Mouse (Mus musculus): ENCODE results near the gene Tpcn1. TPM values are rescaled to one million over a fixed set of nuclear protein-coding genes. Genes with fewer than 3 reads are reported as not detected.

Tpcn1 gene
- total RNA-seq, 1 experiment, result 14.2 TPM

DNA sequence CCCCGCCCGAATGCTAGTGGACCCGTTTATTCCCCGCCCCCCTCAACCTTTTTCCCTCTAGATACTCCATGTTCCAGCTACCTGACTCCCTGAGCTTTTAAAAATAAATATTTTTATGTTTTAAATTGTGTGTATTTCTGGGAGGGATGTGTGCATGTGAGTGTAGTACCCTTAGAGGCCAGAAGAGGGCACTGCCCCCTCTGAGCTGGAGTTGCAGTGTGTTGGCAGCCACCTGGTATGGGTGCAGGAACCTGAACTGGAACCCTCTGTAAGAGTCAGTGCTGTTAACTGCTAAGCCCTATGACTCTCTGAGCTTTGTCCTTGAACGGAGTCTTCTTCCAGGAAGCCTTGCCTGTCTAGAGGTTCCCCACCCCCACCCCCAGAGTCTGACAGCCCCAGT, 43.4 kb upstream of the Tpcn1 start:
- peaks cover 12% of the 10 kb centered on the region for H3K36me3 ChIP-seq (ENCODE audit: control insufficient read depth, insufficient read depth, low read length, poor library complexity, severe bottlenecking)
- TF ChIP-seq ZNF384 (IDR thresholded peaks at IDR 0.05; ENCODE audit: low read depth, low read length) (no peak), ZC3H11A (IDR thresholded peaks at IDR 0.05; ENCODE audit: borderline replicate concordance, low read depth, low read length) (no peak), MAFK (IDR thresholded peaks at IDR 0.05; ENCODE audit: insufficient read depth, low read depth, low read length) (no peak), CHD2 (IDR thresholded peaks at IDR 0.05; ENCODE audit: low read depth, low read length) (no peak), HCFC1 (IDR thresholded peaks at IDR 0.05; ENCODE audit: borderline replicate concordance, insufficient read depth, low read length) (no peak)
- in situ Hi-C loops (cut with MboI; ENCODE audit: low sequenced_read_pairs in 2 of 2, unreplicated experiment in 2 of 2), result loop anchor here in 1 of 2 experiments (10.0 kb wide), 1 partner anchor 103 kb away; no protein-coding TSS in a partner anchor
- no peaks in the 10 kb centered on the region for H3K9me3 ChIP-seq (ENCODE audit: control insufficient read depth, insufficient read depth, low read depth, low read length)
- no peak overlapping the region for H3K4me3 ChIP-seq (ENCODE audit: insufficient read depth in 1 of 2, low read depth in 1 of 2, low read length in 2 of 2, poor library complexity in 1 of 2, severe bottlenecking in 1 of 2)
- no peak overlapping the region for H3K27ac ChIP-seq (ENCODE audit: insufficient read depth, low read depth, low read length, poor library complexity, severe bottlenecking)
- no peak overlapping the region for H3K9ac ChIP-seq (ENCODE audit: insufficient read depth, low read depth, low read length, poor library complexity, severe bottlenecking)
- no peak for DNase-seq (ENCODE audit: low read depth, low spot score)
- peaks cover 0 to 2% of the 10 kb centered on the region in 2 experiments; a peak in 2 of 4 replicates for H3K4me1 ChIP-seq (ENCODE audit: control insufficient read depth in 2 of 2, insufficient read depth in 2 of 2, low read length in 2 of 2, poor library complexity in 1 of 2)

DNA sequence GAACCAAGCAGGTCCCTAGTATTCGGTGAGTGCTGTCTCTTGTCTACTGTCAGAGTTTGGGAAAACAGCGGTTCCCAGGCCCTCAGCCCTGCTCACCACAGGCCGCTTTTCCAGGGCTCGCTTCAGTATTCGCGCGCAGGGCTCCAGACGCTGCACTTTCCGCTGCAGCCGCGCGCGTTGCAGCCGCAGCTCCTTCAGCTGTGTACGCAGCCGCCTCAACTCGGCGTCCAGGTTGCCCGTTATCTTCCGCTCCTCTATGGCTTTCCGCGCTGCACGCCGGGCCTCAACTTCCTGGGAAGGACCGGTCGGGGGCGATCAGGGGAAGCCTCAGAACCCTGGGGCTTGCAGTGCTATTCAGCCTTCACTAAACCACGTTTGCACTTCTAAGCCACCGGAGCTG, 42.7 kb upstream of the Tpcn1 start:
- in situ Hi-C loops (cut with MboI; ENCODE audit: low sequenced_read_pairs in 2 of 2, unreplicated experiment in 2 of 2), result loop anchor here in 1 of 2 experiments (10.0 kb wide), 1 partner anchor 104 kb away; no protein-coding TSS in a partner anchor
- TF ChIP-seq HCFC1 (IDR thresholded peaks at IDR 0.05; ENCODE audit: borderline replicate concordance, insufficient read depth, low read length) (no peak), MAFK (IDR thresholded peaks at IDR 0.05; ENCODE audit: insufficient read depth, low read depth, low read length) (no peak), CHD2 (IDR thresholded peaks at IDR 0.05; ENCODE audit: low read depth, low read length) (no peak), ZNF384 (IDR thresholded peaks at IDR 0.05; ENCODE audit: low read depth, low read length) (no peak), ZC3H11A (IDR thresholded peaks at IDR 0.05; ENCODE audit: borderline replicate concordance, low read depth, low read length) (no peak)
- H3K9me3 ChIP-seq (ENCODE audit: control insufficient read depth, insufficient read depth, low read depth, low read length), result no peaks in the 10 kb centered on the region
- DNase-seq (ENCODE audit: low read depth, low spot score), result no peak
- peaks cover 2 to 5% of the 10 kb centered on the region in 2 experiments; a peak in 2 of 4 replicates for H3K4me1 ChIP-seq (ENCODE audit: control insufficient read depth in 2 of 2, insufficient read depth in 2 of 2, low read length in 2 of 2, poor library complexity in 1 of 2)
- 0 out of 2 replicates have a peak overlapping the region, but pooled peaks have one; percentile 38 for H3K9ac ChIP-seq (ENCODE audit: insufficient read depth, low read depth, low read length, poor library complexity, severe bottlenecking)
- peaks cover 16% of the 10 kb centered on the region for H3K36me3 ChIP-seq (ENCODE audit: control insufficient read depth, insufficient read depth, low read length, poor library complexity, severe bottlenecking)
- peak overlapping the region; percentile 1 to 48; a peak in 2 of 4 replicates for H3K4me3 ChIP-seq (ENCODE audit: insufficient read depth in 1 of 2, low read depth in 1 of 2, low read length in 2 of 2, poor library complexity in 1 of 2, severe bottlenecking in 1 of 2)
- H3K27ac ChIP-seq (ENCODE audit: insufficient read depth, low read depth, low read length, poor library complexity, severe bottlenecking), result no peak overlapping the region

DNA sequence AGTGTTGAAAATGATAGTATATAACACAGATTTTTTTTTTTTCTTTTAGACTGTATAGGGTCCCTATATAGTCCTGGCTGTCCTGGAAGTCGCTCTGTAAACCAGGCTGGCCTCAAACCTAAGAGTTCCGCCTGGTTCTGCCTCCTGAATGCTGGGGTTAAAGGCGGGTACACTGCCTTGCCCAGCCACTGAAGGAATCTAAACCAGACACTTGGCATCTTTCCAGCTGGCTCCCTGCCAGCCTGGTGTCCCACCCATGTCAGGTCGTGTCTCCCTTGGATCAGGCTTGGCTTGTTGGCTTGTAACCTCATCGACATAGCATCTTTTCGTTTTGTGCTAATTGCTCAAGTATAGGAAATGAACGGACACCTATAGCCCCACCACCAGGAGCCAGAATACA, 40.2 kb upstream of the Tpcn1 start:
- in situ Hi-C loops (cut with MboI; ENCODE audit: low sequenced_read_pairs in 2 of 2, unreplicated experiment in 2 of 2), result loop anchor here in 1 of 2 experiments (10.0 kb wide), 1 partner anchor 106 kb away; no protein-coding TSS in a partner anchor
- Histone ChIP-seq H3K9me3 (ENCODE audit: control insufficient read depth, insufficient read depth, low read depth, low read length) (no peaks in the 10 kb centered on the region), H3K4me1 (ENCODE audit: control insufficient read depth in 2 of 2, insufficient read depth in 2 of 2, low read length in 2 of 2, poor library complexity in 1 of 2) (peaks cover 2 to 5% of the 10 kb centered on the region in 2 experiments; a peak in 2 of 4 replicates), H3K4me3 (ENCODE audit: insufficient read depth in 1 of 2, low read depth in 1 of 2, low read length in 2 of 2, poor library complexity in 1 of 2, severe bottlenecking in 1 of 2) (no peak overlapping the region), H3K36me3 (ENCODE audit: control insufficient read depth, insufficient read depth, low read length, poor library complexity, severe bottlenecking) (peaks cover 39% of the 10 kb centered on the region), H3K27ac (ENCODE audit: insufficient read depth, low read depth, low read length, poor library complexity, severe bottlenecking) (no peak overlapping the region), H3K9ac (ENCODE audit: insufficient read depth, low read depth, low read length, poor library complexity, severe bottlenecking) (no peak overlapping the region)
- DNase-seq (ENCODE audit: low read depth, low spot score), result no peak
- TF ChIP-seq HCFC1 (IDR thresholded peaks at IDR 0.05; ENCODE audit: borderline replicate concordance, insufficient read depth, low read length) (no peak), MAFK (IDR thresholded peaks at IDR 0.05; ENCODE audit: insufficient read depth, low read depth, low read length) (no peak), CHD2 (IDR thresholded peaks at IDR 0.05; ENCODE audit: low read depth, low read length) (no peak), ZNF384 (IDR thresholded peaks at IDR 0.05; ENCODE audit: low read depth, low read length) (no peak), ZC3H11A (IDR thresholded peaks at IDR 0.05; ENCODE audit: borderline replicate concordance, low read depth, low read length) (no peak)

DNA sequence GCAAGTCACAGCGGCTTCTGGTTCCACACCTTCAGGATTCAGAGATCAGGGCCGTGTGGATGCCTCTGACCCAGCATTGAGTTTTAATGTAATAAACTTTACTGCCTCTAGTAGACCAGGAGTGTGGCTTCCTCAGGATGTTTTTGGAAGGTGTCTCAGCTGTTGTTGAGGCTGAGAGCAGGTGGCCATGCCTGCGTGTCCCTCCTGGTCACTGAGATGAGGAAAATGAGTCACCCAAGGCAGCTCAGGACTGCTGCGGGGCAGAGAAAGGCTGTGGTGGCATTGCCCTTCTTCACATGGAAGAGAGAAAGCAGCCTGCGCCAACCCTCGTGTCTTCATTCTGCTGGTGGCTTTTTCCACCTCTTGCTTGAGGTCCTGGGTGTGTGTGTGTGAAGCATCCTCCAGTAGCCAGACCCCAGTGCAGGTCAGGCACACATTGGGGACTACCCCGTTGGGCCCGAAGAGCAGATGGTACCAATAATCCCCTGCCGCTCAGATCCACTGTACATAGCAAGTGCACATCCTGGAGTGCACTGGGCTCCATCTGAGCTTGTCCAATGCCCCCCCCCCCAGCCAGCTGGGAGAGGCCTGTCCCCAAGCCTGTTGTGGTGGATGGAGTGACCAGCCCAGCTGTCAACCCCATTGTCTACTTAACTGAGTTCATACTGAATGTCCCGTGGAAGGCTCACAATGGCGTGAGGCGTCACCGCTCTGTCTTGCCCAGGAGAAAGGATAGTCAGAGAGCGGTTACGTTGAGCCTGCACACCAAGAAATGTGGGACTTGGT, 39.2 kb upstream of the Tpcn1 start:
- TF ChIP-seq HCFC1 (IDR thresholded peaks at IDR 0.05; ENCODE audit: borderline replicate concordance, insufficient read depth, low read length), result no peak
- TF ChIP-seq CHD2 (IDR thresholded peaks at IDR 0.05; ENCODE audit: low read depth, low read length), result no peak
- no peak for TF ChIP-seq MAFK (IDR thresholded peaks at IDR 0.05; ENCODE audit: insufficient read depth, low read depth, low read length)
- TF ChIP-seq ZC3H11A (IDR thresholded peaks at IDR 0.05; ENCODE audit: borderline replicate concordance, low read depth, low read length), result no peak
- TF ChIP-seq ZNF384 (IDR thresholded peaks at IDR 0.05; ENCODE audit: low read depth, low read length), result no peak
- in situ Hi-C loops (cut with MboI; ENCODE audit: low sequenced_read_pairs in 2 of 2, unreplicated experiment in 2 of 2), result loop anchor here in 1 of 2 experiments (10.0 kb wide), 1 partner anchor 107 kb away; no protein-coding TSS in a partner anchor
- Histone ChIP-seq H3K9ac (ENCODE audit: insufficient read depth, low read depth, low read length, poor library complexity, severe bottlenecking) (no peak overlapping the region), H3K36me3 (ENCODE audit: control insufficient read depth, insufficient read depth, low read length, poor library complexity, severe bottlenecking) (peaks cover 47% of the 10 kb centered on the region), H3K4me3 (ENCODE audit: insufficient read depth in 1 of 2, low read depth in 1 of 2, low read length in 2 of 2, poor library complexity in 1 of 2, severe bottlenecking in 1 of 2) (no peak overlapping the region), H3K4me1 (ENCODE audit: control insufficient read depth in 2 of 2, insufficient read depth in 2 of 2, low read length in 2 of 2, poor library complexity in 1 of 2) (peaks cover 2 to 5% of the 10 kb centered on the region in 2 experiments; a peak in 2 of 4 replicates), H3K27ac (ENCODE audit: insufficient read depth, low read depth, low read length, poor library complexity, severe bottlenecking) (no peak overlapping the region), H3K9me3 (ENCODE audit: control insufficient read depth, insufficient read depth, low read depth, low read length) (no peaks in the 10 kb centered on the region)
- no peak for DNase-seq (ENCODE audit: low read depth, low spot score)
